Mouse (Mus musculus) central nervous system, embryonic 14 days (tissue): Measurements from ENCODE around the gene Riok1. TPM values are rescaled to one million over a fixed set of nuclear protein-coding genes. Genes with fewer than 3 reads are reported as not detected.

Source experiments
- polyA plus RNA-seq: library from polyadenylated mRNA; depleted of rRNA; stranded (reverse); fragments of >200 nt; gene quantifications from 2 replicates; pipeline ENCODE4 v1.2.3, GENCODE M21; 2012; rRNA removed

Riok1 gene
- polyA plus RNA-seq = 70.4 and 73.9 TPM in 2 replicates

GRCm38 (mm10) chr13:38036343-38037043 lies at the start of gene Riok1:
Gene Riok1 (plus strand): TSS chr13:38036995.

GRCm38 (mm10) chr13:37993704-37994404 lies 42.9 kb upstream of the Riok1 start, which contains the start of gene Ssr1:
Gene Ssr1 (minus strand): TSS chr13:37994217.

GRCm38 (mm10) chr13:38037044-38037687 lies 371 bp downstream of the Riok1 start, which contains the start of gene Cage1:
Gene Cage1 (minus strand): TSS chr13:38037069.

Other genes starting within 250 kb of the Riok1 start
- 19.9 and 22.9 TPM in 2 replicates for gene Ssr1, start 42.8 kb upstream of the Riok1 start, polyA plus RNA-seq
- gene Cage1, start 74 bp downstream of the Riok1 start, polyA plus RNA-seq = 1.0 and 1.2 TPM in 2 replicates
- gene Dsp, start 114.3 kb downstream of the Riok1 start, polyA plus RNA-seq = 0.44 and 3.2 TPM in 2 replicates
- 54.5 and 56.4 TPM in 2 replicates for gene Snrnp48, start 167.9 kb downstream of the Riok1 start, polyA plus RNA-seq